Mouse (Mus musculus): ENCODE measurements around the gene Gm5039. TPM values are rescaled to one million over a fixed set of nuclear protein-coding genes. Genes with fewer than 3 reads are reported as not detected.
"Not testable (repeated sequence)": the region's sequence is repeated elsewhere in the genome, so short reads cannot be mapped to it uniquely, and the experiment has no call there.

Gm5039 gene
- polyA plus RNA-seq, 1 experiment from 2014 or later = not detected

DNA sequence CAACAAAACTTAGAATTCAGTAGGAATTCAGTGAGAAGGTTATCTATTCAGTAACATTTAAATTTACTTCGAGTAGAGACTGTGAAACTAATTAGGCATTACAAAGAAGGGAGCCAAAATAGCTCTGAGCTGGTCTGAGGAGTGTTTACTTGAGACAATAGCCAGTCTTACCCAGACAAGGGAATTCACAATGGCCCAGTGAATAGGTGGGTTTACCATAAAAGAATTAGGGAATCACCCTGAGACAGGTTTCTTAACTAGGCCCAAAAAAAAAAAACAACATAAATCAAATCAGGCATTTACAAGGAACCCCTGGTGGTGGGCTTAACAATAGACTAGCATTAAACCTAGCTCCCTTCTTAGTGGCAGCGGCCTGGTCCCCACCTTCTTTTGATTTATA lies 17.5 kb upstream of the Gm5039 start:
- not testable (repeated sequence) for H3K36me3 ChIP-seq (ENCODE audit: control insufficient read depth, insufficient read depth, low read length); H3K4me3 ChIP-seq (replicated peaks; ENCODE audit: low read depth, low read length); H3K27ac ChIP-seq (replicated peaks; ENCODE audit: low read depth, low read length); H3K27me3 ChIP-seq (ENCODE audit: control insufficient read depth, insufficient read depth, low read length); H3K4me1 ChIP-seq (ENCODE audit: control insufficient read depth, insufficient read depth, low read length); H3K4me2 ChIP-seq (ENCODE audit: low read length); H3K9me3 ChIP-seq (ENCODE audit: control insufficient read depth, low read length); ATAC-seq (ENCODE audit: low FRiP score, low TSS enrichment); H3K9ac ChIP-seq (replicated peaks; ENCODE audit: low read length); DNase-seq
- WGBS = 29% methylated on average over 2 of the region's 2 CpGs

DNA sequence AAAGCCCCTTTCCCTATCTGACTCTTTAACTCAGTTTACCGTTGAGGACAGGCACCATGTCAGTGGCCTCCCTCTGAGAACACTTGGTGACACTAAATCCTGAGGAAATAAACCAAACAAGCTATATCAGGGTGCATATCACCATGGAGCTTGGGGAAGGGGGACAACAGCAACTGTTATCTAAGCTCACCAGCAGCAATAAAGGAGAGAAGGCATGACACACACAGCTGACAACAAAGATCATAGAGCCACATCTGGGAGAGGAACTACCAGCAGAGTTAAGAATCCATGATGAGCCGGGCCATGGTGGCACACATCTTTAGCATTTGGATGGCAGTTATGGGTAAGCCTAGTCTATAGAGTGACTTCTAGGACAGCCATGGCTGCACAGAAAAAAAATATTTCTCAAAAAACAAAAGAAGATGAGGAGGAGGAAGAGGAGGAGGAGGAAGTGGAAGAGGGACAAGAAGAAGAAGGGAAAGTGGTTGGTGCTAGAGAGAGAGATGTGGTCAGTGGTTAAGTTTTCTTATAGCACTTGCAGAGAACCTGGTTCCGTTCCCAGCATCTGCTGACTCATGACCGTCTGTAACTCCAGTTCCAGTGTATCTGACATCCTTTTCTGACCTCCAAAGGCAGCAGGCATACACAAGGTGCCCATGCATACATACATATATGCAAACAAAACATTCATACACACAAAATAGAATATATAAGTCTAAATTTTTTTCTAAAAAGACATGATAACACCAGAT lies 13.0 kb upstream of the Gm5039 start:
- H3K27ac ChIP-seq (replicated peaks; ENCODE audit: low read depth, low read length); H3K9ac ChIP-seq (replicated peaks; ENCODE audit: low read length); ATAC-seq (ENCODE audit: low FRiP score, low TSS enrichment); H3K4me1 ChIP-seq (ENCODE audit: control insufficient read depth, insufficient read depth, low read length); H3K4me2 ChIP-seq (ENCODE audit: low read length); DNase-seq; H3K36me3 ChIP-seq (ENCODE audit: control insufficient read depth, insufficient read depth, low read length); H3K4me3 ChIP-seq (replicated peaks; ENCODE audit: low read depth, low read length); H3K9me3 ChIP-seq (ENCODE audit: control insufficient read depth, low read length); H3K27me3 ChIP-seq (ENCODE audit: control insufficient read depth, insufficient read depth, low read length): not testable (repeated sequence)
- WGBS = 76% methylated on average over 4 of the region's 4 CpGs

DNA sequence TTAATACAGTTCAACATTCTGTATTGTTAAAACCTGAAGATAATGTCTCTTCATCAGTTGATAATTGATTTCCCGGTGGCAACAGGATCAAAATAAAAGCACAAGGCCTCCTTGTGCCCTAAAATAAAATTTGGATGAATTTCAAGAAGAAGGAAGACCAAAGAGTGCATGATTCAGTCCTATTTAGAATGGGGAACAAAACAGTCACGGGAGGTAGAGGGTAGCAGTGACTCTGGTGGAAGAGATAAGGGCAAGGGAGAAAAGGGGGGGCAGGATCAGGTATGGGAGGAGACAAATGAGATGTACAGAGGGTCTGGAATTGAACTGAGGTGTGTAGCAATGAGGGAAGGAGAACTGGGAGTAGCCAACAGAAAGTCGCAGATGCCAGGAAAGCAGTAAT lies 9.3 kb downstream of the Gm5039 start:
- H3K4me3 ChIP-seq (replicated peaks; ENCODE audit: low read depth, low read length) = no peak overlapping the region
- no peak overlapping the region for H3K4me2 ChIP-seq (ENCODE audit: low read length)
- no peak overlapping the region for H3K9ac ChIP-seq (replicated peaks; ENCODE audit: low read length)
- H3K9me3 ChIP-seq (ENCODE audit: control insufficient read depth, low read length) = no peaks in the 10 kb centered on the region
- 82% methylated on average over 3 of the region's 3 CpGs for WGBS
- H3K4me1 ChIP-seq (ENCODE audit: control insufficient read depth, insufficient read depth, low read length) = no peaks in the 10 kb centered on the region
- no peak overlapping the region for H3K27ac ChIP-seq (replicated peaks; ENCODE audit: low read depth, low read length)
- ATAC-seq (ENCODE audit: low FRiP score, low TSS enrichment) = no peak
- no peaks in the 10 kb centered on the region for H3K36me3 ChIP-seq (ENCODE audit: control insufficient read depth, insufficient read depth, low read length)
- DNase-seq = no peak
- H3K27me3 ChIP-seq (ENCODE audit: control insufficient read depth, insufficient read depth, low read length) = no peaks in the 10 kb centered on the region

DNA sequence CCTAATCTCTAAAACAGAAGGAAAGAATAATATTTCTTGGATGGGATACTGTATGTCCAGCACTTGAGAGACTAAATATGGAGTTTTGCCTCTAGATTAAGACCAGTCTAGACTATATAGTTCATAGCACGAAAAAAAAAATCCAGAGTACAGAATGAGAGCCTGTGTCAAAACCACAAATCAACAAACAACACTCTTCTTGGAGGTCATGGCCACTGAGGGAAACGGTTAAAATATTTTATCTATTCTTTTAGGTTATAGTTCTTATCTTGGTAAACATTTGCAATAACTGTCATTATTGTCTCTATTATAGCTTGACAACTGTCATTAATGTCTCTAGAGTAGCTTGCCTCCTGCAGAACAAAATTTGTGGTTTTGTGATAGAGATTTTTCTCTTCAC lies 26.7 kb downstream of the Gm5039 start:
- not testable (repeated sequence) for H3K27ac ChIP-seq (replicated peaks; ENCODE audit: low read depth, low read length); H3K9me3 ChIP-seq (ENCODE audit: control insufficient read depth, low read length); DNase-seq; H3K9ac ChIP-seq (replicated peaks; ENCODE audit: low read length); H3K4me1 ChIP-seq (ENCODE audit: control insufficient read depth, insufficient read depth, low read length); H3K36me3 ChIP-seq (ENCODE audit: control insufficient read depth, insufficient read depth, low read length); H3K27me3 ChIP-seq (ENCODE audit: control insufficient read depth, insufficient read depth, low read length); H3K4me3 ChIP-seq (replicated peaks; ENCODE audit: low read depth, low read length); H3K4me2 ChIP-seq (ENCODE audit: low read length); ATAC-seq (ENCODE audit: low FRiP score, low TSS enrichment)
- 83% methylated on average over 2 of the region's 2 CpGs for WGBS

DNA sequence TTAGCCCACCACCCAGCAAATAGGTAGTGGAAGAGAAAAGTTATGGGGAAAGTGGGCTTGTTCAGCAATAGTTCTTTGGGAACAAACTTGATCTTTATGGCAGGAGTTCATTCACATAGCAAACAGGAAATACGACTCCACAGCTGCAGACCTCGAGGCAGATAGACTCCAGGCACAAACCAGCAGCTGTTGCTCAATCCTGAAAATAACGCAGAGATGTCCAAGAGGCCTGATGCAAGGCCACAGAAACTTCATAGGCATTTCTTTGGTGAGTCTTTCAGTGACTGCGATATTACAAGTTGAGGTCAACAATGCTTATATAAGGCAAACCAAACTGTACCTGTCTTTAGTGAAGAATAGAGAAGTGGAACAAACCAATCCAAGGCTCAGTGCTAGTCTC lies 30.7 kb downstream of the Gm5039 start:
- not testable (repeated sequence) for H3K36me3 ChIP-seq (ENCODE audit: control insufficient read depth, insufficient read depth, low read length); H3K27me3 ChIP-seq (ENCODE audit: control insufficient read depth, insufficient read depth, low read length); H3K9ac ChIP-seq (replicated peaks; ENCODE audit: low read length); DNase-seq; H3K4me1 ChIP-seq (ENCODE audit: control insufficient read depth, insufficient read depth, low read length); H3K27ac ChIP-seq (replicated peaks; ENCODE audit: low read depth, low read length); H3K4me2 ChIP-seq (ENCODE audit: low read length); H3K9me3 ChIP-seq (ENCODE audit: control insufficient read depth, low read length); ATAC-seq (ENCODE audit: low FRiP score, low TSS enrichment); H3K4me3 ChIP-seq (replicated peaks; ENCODE audit: low read depth, low read length)
- WGBS = 83% methylated on average over 4 of the region's 4 CpGs

DNA sequence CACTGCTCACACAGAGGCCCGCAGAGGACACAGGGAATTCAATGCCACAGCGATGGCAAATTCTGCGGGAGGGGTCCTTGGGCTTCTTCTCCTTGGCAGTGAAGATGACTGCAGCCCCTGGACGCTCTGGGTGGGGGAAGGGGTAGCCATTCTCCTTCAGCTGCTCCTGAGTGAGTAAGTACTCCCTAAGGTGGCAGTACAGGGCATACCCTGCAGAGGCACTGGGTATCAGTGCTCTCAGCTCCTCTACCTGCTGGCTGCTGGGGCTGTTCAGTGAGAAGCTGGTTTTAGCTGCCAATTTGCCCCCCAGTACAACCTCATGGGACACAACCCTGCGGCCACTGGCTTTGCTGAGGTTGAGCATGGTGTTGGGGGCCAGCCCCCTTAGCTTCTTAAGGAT lies 38.6 kb downstream of the Gm5039 start:
- not testable (repeated sequence) for H3K9ac ChIP-seq (replicated peaks; ENCODE audit: low read length); H3K4me2 ChIP-seq (ENCODE audit: low read length); H3K36me3 ChIP-seq (ENCODE audit: control insufficient read depth, insufficient read depth, low read length); H3K4me1 ChIP-seq (ENCODE audit: control insufficient read depth, insufficient read depth, low read length); ATAC-seq (ENCODE audit: low FRiP score, low TSS enrichment); DNase-seq; H3K4me3 ChIP-seq (replicated peaks; ENCODE audit: low read depth, low read length); H3K27me3 ChIP-seq (ENCODE audit: control insufficient read depth, insufficient read depth, low read length); H3K27ac ChIP-seq (replicated peaks; ENCODE audit: low read depth, low read length); H3K9me3 ChIP-seq (ENCODE audit: control insufficient read depth, low read length)
- WGBS = 89% methylated on average over 4 of the region's 5 CpGs

DNA sequence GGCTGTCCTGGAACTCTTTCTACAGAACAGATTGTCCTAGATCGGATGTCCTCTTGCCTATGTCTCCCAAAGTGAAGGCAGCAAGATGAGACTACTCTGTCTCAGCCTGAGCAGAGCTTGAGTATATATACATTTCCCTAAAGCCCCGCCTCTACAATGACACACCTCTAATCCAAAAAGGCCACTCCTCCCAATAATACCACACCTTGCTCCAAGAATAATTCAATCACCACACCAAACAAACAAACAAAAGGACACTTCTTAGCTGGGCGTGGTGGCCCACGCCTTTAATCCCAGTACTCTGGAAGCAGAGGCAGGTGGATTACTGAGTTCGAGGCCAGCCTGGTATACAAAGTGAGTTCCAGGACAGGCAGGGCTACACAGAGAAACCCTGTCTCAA lies 49.4 kb downstream of the Gm5039 start, which contains the start of gene Gm5662:
TSS of gene Gm5662 (minus strand) at position 101 of the 400 bp plus-strand sequence.
- not testable (repeated sequence) for DNase-seq; H3K27me3 ChIP-seq (ENCODE audit: control insufficient read depth, insufficient read depth, low read length); H3K4me2 ChIP-seq (ENCODE audit: low read length); H3K36me3 ChIP-seq (ENCODE audit: control insufficient read depth, insufficient read depth, low read length); ATAC-seq (ENCODE audit: low FRiP score, low TSS enrichment); H3K9ac ChIP-seq (replicated peaks; ENCODE audit: low read length); H3K9me3 ChIP-seq (ENCODE audit: control insufficient read depth, low read length); H3K4me1 ChIP-seq (ENCODE audit: control insufficient read depth, insufficient read depth, low read length); H3K27ac ChIP-seq (replicated peaks; ENCODE audit: low read depth, low read length); H3K4me3 ChIP-seq (replicated peaks; ENCODE audit: low read depth, low read length)
- WGBS = 92% methylated on average over 5 of the region's 5 CpGs

Other genes starting within 250 kb of the Gm5039 start
- gene Gm16368, start 240.3 kb downstream of the Gm5039 start, polyA plus RNA-seq (2014; fragmentation: Nextera tagmentation; extraction: Ambion mirVana) = not detected in 2 replicates
- gene Gm10436, start 141.9 kb downstream of the Gm5039 start, polyA plus RNA-seq (2014; fragmentation: Nextera tagmentation; extraction: Ambion mirVana) = not detected in 2 replicates
- gene Gm8332, start 73.9 kb downstream of the Gm5039 start, polyA plus RNA-seq (2014; fragmentation: Nextera tagmentation; extraction: Ambion mirVana) = not detected in 2 replicates
- gene Gm5662, start 49.5 kb downstream of the Gm5039 start, polyA plus RNA-seq (2014; fragmentation: Nextera tagmentation; extraction: Ambion mirVana) = not detected in 2 replicates
- gene Adck1, start 36.5 kb upstream of the Gm5039 start, polyA plus RNA-seq (2014; fragmentation: Nextera tagmentation; extraction: Ambion mirVana) = 28.6 and 31.3 TPM in 2 replicates